In genomic region chr2:84660253-84660652, GRCm38 (mm10) we compare ENCODE assay signal across 11 mouse cellular contexts. TPM values are rescaled to one million over a fixed set of nuclear protein-coding genes. Genes with fewer than 3 reads are reported as not detected.
DNase-seq lines count a peak whose midpoint lies in the region; ATAC-seq and TF ChIP-seq lines count a peak whose summit lies in the region.
"Had no signal": no experiment of that assay in that cellular context is flagged by ENCODE, and none has a peak within 500 bp of the region (broad histone marks: within the 10 kb centered on the region; RNA-seq: fewer than 3 reads in every experiment).

No protein-coding gene starts in this region.

- H3K9ac ChIP-seq in kidney, embryonic 15.5 days, result no peak overlapping the region
- H3K9ac ChIP-seq in forebrain, embryonic 12.5 days, result no peak overlapping the region
- H3K9ac ChIP-seq: embryonic facial prominence, embryonic 13.5 days had no signal

- H3K4me3 ChIP-seq in kidney, embryonic 15.5 days (replicated peaks), result no peak overlapping the region
- no peak overlapping the region for H3K4me3 ChIP-seq in E14TG2a.4 (replicated peaks; ENCODE audit: low read length)
- no peak overlapping the region for H3K4me3 ChIP-seq in forebrain, embryonic 12.5 days (replicated peaks)
- H3K4me3 ChIP-seq: embryonic facial prominence, embryonic 13.5 days had no signal

- 67% methylated on average over 3 of the region's 3 CpGs for WGBS in kidney, embryonic 15.5 days
- WGBS in forebrain, embryonic 12.5 days, result 67% methylated on average over 3 of the region's 3 CpGs

- H3K4me2 ChIP-seq in kidney, embryonic 15.5 days, result no peak overlapping the region
- no peak overlapping the region for H3K4me2 ChIP-seq in forebrain, embryonic 12.5 days
- H3K4me2 ChIP-seq: embryonic facial prominence, embryonic 13.5 days had no signal

- H3K9me3 ChIP-seq in kidney, embryonic 15.5 days (replicated peaks), result no peaks in the 10 kb centered on the region
- peaks cover 8% of the 10 kb centered on the region; the same call in 1 of the 2 replicates for H3K9me3 ChIP-seq in E14TG2a.4 (ENCODE audit: low read length)
- H3K9me3 ChIP-seq in forebrain, embryonic 12.5 days, result no peaks in the 10 kb centered on the region
- H3K9me3 ChIP-seq: embryonic facial prominence, embryonic 13.5 days had no signal

- peak; percentile 50 for DNase-seq in kidney, adult 18-20 months
- DNase-seq in layer of hippocampus, adult 9-11 months, result peak; percentile 68
- no peak for DNase-seq in testis, postnatal 10 days (ENCODE audit: low spot score)

- no peaks in the 10 kb centered on the region for H3K36me3 ChIP-seq in kidney, embryonic 15.5 days
- H3K36me3 ChIP-seq in E14TG2a.4 (ENCODE audit: insufficient read depth, low read length), result no peaks in the 10 kb centered on the region
- H3K36me3 ChIP-seq in forebrain, embryonic 12.5 days (replicated peaks), result no peaks in the 10 kb centered on the region
- H3K36me3 ChIP-seq: embryonic facial prominence, embryonic 13.5 days had no signal

- H3K4me1 ChIP-seq in kidney, embryonic 15.5 days, result no peaks in the 10 kb centered on the region
- peaks cover 3% of the 10 kb centered on the region; the same call in 1 of the 2 replicates for H3K4me1 ChIP-seq in E14TG2a.4 (replicated peaks; ENCODE audit: low read depth, low read length)
- no peaks in the 10 kb centered on the region for H3K4me1 ChIP-seq in forebrain, embryonic 12.5 days
- H3K4me1 ChIP-seq: embryonic facial prominence, embryonic 13.5 days had no signal

- peak; percentile 31 for TF ChIP-seq CTCF in E14TG2a.4 (conservative IDR thresholded peaks at IDR 0.05; ENCODE audit: low read length)

- H3K27ac ChIP-seq in kidney, embryonic 15.5 days, result no peak overlapping the region
- H3K27ac ChIP-seq in forebrain, embryonic 12.5 days, result no peak overlapping the region
- H3K27ac ChIP-seq: embryonic facial prominence, embryonic 13.5 days had no signal

- no peaks in the 10 kb centered on the region for H3K27me3 ChIP-seq in kidney, embryonic 15.5 days
- peaks cover 20% of the 10 kb centered on the region for H3K27me3 ChIP-seq in E14TG2a.4 (ENCODE audit: insufficient read depth, low read length)
- H3K27me3 ChIP-seq in forebrain, embryonic 12.5 days, result no peaks in the 10 kb centered on the region
- H3K27me3 ChIP-seq: embryonic facial prominence, embryonic 13.5 days had no signal

- no peak; the same call in 1 of the 2 replicates for ATAC-seq in kidney, embryonic 15.5 days (replicated peaks; ENCODE audit: low FRiP score)
- peak; percentile 87 for ATAC-seq in common myeloid progenitor, adult 5-6 weeks (replicated peaks; ENCODE audit: low read depth, poor library complexity, severe bottlenecking)
- peak; percentile 72 for ATAC-seq in monocyte, adult 5-6 weeks (replicated peaks; ENCODE audit: insufficient number of reproducible peaks, low FRiP score, low TSS enrichment, poor library complexity, severe bottlenecking)
- no peak for ATAC-seq in forebrain, embryonic 12.5 days (ENCODE audit: low FRiP score)

RNA-seq across cellular contexts. Expression of gene Btbd18, which starts 1.4 kb away (rescaled TPM):
- polyA plus RNA-seq in kidney, embryonic 15.5 days (2015; fragmentation: Nextera tagmentation; extraction: Ambion mirVana), result 0.26 and 0.34 TPM in 2 replicates
- 0.05 TPM in 1 of 2 replicates, not detected in the other for total RNA-seq in common myeloid progenitor, adult 5-6 weeks (2017)
- total RNA-seq in monocyte, adult 5-6 weeks (2017), result not detected in 3 replicates
- polyA plus RNA-seq in forebrain, embryonic 12.5 days (2016; fragmentation: Nextera tagmentation; extraction: Ambion mirVana), result 0.33 and 0.49 TPM in 2 replicates

RNA-seq across cellular contexts. Expression of gene Ctnnd1, which starts 9.7 kb away (rescaled TPM):
- polyA plus RNA-seq in kidney, embryonic 15.5 days (2015; fragmentation: Nextera tagmentation; extraction: Ambion mirVana), result 50.3 and 54.7 TPM in 2 replicates
- total RNA-seq in common myeloid progenitor, adult 5-6 weeks (2017), result 28.7 and 29.9 TPM in 2 replicates
- 7.9 to 20.7 TPM (median 8.5 TPM) in 3 replicates for total RNA-seq in monocyte, adult 5-6 weeks (2017)
- polyA plus RNA-seq in forebrain, embryonic 12.5 days (2016; fragmentation: Nextera tagmentation; extraction: Ambion mirVana), result 52.6 and 53.6 TPM in 2 replicates

RNA-seq across cellular contexts. Expression of gene Selenoh, which starts 10.3 kb away (rescaled TPM):
- polyA plus RNA-seq in kidney, embryonic 15.5 days (2015; fragmentation: Nextera tagmentation; extraction: Ambion mirVana), result 355 and 388 TPM in 2 replicates
- 74.6 and 105 TPM in 2 replicates for total RNA-seq in common myeloid progenitor, adult 5-6 weeks (2017)
- 34.9 to 47.7 TPM (median 37.5 TPM) in 3 replicates for total RNA-seq in monocyte, adult 5-6 weeks (2017)
- polyA plus RNA-seq in forebrain, embryonic 12.5 days (2016; fragmentation: Nextera tagmentation; extraction: Ambion mirVana), result 448 and 458 TPM in 2 replicates

RNA-seq across cellular contexts. Expression of gene Gm28635, which starts 17.6 kb away (rescaled TPM):
- not detected in 2 replicates for polyA plus RNA-seq in kidney, embryonic 15.5 days (2015; fragmentation: Nextera tagmentation; extraction: Ambion mirVana)
- 6.6 TPM in 1 of 2 replicates, not detected in the other for total RNA-seq in common myeloid progenitor, adult 5-6 weeks (2017)
- 4.1 TPM in 1 of 3 replicates, not detected in the others for total RNA-seq in monocyte, adult 5-6 weeks (2017)
- polyA plus RNA-seq in forebrain, embryonic 12.5 days (2016; fragmentation: Nextera tagmentation; extraction: Ambion mirVana), result not detected in 2 replicates
- polyA plus RNA-seq: embryonic facial prominence, embryonic 13.5 days; limb, embryonic 14.5 days; testis, adult 2 months had no signal

RNA-seq across cellular contexts. Expression of gene Med19, which starts 17.9 kb away (rescaled TPM):
- 41.3 and 44.4 TPM in 2 replicates for polyA plus RNA-seq in kidney, embryonic 15.5 days (2015; fragmentation: Nextera tagmentation; extraction: Ambion mirVana)
- total RNA-seq in common myeloid progenitor, adult 5-6 weeks (2017), result 33.2 and 39.2 TPM in 2 replicates
- 10.5 to 19.9 TPM (median 11.5 TPM) in 3 replicates for total RNA-seq in monocyte, adult 5-6 weeks (2017)
- 55.0 and 59.3 TPM in 2 replicates for polyA plus RNA-seq in forebrain, embryonic 12.5 days (2016; fragmentation: Nextera tagmentation; extraction: Ambion mirVana)

Comparison
In these comparisons a context has a peak if more than half of its experiments do, and no peak if none do; other contexts are left out.
1. ATAC-seq: peak in common myeloid progenitor, adult 5-6 weeks (single experiment) and monocyte, adult 5-6 weeks (single experiment); none in kidney, embryonic 15.5 days (single experiment) and forebrain, embryonic 12.5 days (single experiment).